Mouse (Mus musculus) gastrocnemius, adult 2 months (tissue): ENCODE data around the gene Edaradd. TPM values are rescaled to one million over a fixed set of nuclear protein-coding genes. Genes with fewer than 3 reads are reported as not detected.

Source experiments
- DNase-seq: peaks from one replicate; pipeline ENCODE4 v3.0.0; 2022
- H3K27ac ChIP-seq: fragments of 200-600 bp; 2 replicates; pipeline ENCODE4 v1.8.1; 2022; ENCODE audit warnings: mild to moderate bottlenecking
- H3K4me3 ChIP-seq: fragments of 200-600 bp; 2 replicates; pipeline ENCODE4 v1.8.1; 2022; ENCODE audit warnings: mild to moderate bottlenecking, moderate library complexity
- CTCF ChIP-seq: fragments of 200-600 bp; IDR thresholded peaks from 2 replicates; pipeline ENCODE4 v1.8.1; 2022; ENCODE audit warnings: antibody characterized with exemption, mild to moderate bottlenecking, moderate library complexity
- intact Hi-C: fragments of 180-260 bp; cut with DNase I; formaldehyde crosslinking; loops from one replicate; pipeline ENCODE4 v1.15.1; 2025
- long read RNA-seq, 2 experiments: library from polyadenylated mRNA; stranded (forward); transcript quantifications; one replicate each; pipeline ENCODE4 v2.0.0; 2021
- total RNA-seq, 2 experiments: library from RNA; stranded (reverse); gene quantifications; 2 replicates each; pipeline ENCODE4 v1.2.3; 2021

Gene Edaradd
- total RNA-seq, result not detected
- long read RNA-seq, experiment 1, result 0 reads
- long read RNA-seq, experiment 2, result 0 reads

DNA sequence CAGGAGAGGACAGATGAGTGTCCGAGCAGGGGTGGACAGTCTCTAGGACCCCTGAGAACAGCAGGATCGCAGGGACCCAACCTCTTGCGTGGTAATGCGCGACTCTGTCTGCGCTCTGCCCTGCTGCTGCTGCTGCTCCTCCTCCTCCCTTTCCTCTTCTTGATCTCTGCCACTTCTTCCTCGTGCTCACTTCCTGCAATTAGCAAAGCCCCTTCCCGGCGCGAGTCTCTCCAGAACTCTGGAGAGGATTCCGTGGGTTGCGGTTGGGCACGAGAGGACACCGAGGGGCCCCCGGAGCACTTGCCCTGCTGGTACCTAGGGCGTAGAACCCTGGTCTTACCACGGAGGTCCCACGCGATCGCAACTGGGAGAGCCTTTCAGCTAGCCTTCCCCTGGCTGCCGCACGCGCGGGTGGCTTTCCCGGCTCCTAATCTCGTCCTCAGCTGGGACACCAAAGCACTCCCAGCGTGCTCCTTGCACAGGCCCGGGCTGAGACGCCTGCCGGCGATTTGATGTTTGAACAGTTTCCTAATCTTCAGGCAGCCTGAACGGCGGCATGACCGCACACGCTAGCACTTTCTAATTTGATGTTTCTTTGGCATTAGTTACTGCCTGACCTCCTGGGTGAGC lies at the start of gene Edaradd:
Gene Edaradd, minus strand, starts transcription at position 484 of the 630 bp plus-strand sequence.
- intact Hi-C loops, result no loop called here
- peak; percentile 41 for DNase-seq

DNA sequence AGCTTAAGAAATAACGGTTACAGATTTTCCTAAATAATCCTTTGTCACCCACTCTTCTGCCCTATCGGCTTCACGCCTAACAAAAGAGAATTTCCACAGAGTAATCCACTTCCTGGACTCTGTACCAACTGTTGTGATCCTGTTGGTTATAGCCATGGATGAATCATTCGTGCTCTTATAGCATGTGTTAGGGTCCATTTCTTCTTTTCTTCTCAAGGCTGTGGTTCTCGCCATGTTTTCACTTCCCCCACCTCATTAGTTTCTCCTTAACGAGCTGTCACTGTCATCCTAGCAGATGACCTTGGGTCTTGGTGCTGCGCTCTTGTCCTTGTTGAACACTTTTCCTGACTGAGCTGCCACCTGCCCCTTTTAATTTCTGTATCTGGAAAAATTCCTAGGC lies 49.5 kb upstream of the Edaradd start:
- intact Hi-C loops, result loop anchor here (5.0 kb wide), 1 partner anchor 107 kb away; the partner anchor contains the start of gene Lgals8

More for the DNA sequence above, at the start of gene Edaradd:
- Histone ChIP-seq H3K27ac (0 out of 2 replicates have a peak within 1 kb of the TSS, but pooled peaks have one; percentile 16), H3K4me3 (peak within 1 kb of the TSS; percentile 71)
- peak; percentile 34 for TF ChIP-seq CTCF

DNA sequence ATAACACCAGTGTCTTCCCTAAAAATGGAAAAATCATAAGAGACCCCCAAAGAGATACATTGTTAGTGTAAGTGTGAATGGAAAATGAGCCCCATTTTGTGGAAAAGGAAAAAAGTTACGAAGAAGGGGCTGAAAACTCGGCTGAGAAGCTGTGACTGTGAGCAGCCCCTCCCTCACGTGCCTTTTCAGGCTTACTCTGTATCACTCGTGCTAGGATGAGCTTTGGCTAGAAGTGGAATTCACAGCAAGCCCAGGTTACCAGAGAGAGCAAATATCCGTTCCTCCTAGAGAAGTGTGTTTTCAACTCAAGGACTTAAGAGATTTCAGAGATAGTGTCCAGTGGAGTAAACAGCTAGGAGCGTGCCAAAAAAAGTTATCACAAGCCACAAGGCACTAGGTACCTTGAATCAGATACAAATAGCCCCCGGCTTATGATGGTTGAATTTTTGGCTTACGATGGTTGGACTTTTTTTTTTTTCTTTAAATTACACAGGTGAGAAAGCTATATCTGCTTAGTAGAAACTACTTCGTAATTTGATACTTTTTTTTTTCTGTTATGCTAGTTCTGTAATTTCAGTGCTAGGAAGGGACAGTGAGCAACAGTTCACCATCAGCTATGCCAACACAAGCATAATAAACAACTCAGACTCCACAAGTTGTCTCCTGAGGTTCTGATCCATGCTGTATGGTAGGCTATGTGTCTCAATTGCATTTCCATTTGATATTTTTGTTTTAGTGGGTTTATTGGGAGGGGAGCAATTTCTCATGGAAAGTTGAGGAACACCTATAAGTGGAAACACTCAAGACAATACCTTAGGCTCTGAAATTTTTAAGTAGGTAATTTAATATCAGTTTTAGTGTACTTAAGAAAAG lies 48.6 kb upstream of the Edaradd start:
- intact Hi-C loops, result loop anchor here (5.0 kb wide), 1 partner anchor 107 kb away; the partner anchor contains the start of gene Lgals8
- no peak overlapping the region for H3K4me3 ChIP-seq
- TF ChIP-seq CTCF, result no peak
- H3K27ac ChIP-seq, result no peak overlapping the region
- DNase-seq, result no peak

More for the DNA sequence above, 49.5 kb upstream of the Edaradd start:
- Histone ChIP-seq H3K4me3 (no peak overlapping the region), H3K27ac (no peak overlapping the region)
- no peak for DNase-seq
- TF ChIP-seq CTCF, result no peak

DNA sequence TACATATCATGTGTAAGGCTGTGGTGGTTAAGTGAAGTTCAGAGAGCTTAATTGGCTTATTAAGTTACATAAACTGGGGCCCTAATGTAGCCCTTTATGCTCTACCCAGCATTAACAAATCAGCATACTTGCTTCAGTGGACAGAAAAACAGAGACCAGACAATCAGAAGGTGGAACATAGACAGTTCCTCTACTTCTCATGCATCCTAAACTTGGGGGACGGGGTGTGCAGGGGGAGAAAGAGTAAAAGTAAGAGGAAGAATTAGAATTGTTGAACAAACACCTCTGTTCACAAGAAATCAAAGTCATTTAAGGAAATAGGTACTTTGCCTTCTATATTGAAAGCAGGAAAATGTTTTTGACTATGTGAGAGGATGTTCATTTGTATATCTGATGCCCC lies 47.7 kb upstream of the Edaradd start:
- no peak for TF ChIP-seq CTCF
- no peak for DNase-seq
- Histone ChIP-seq H3K27ac (no peak overlapping the region), H3K4me3 (no peak overlapping the region)
- intact Hi-C loops, result loop anchor here (5.0 kb wide), 1 partner anchor 106 kb away; the partner anchor contains the start of gene Lgals8

DNA sequence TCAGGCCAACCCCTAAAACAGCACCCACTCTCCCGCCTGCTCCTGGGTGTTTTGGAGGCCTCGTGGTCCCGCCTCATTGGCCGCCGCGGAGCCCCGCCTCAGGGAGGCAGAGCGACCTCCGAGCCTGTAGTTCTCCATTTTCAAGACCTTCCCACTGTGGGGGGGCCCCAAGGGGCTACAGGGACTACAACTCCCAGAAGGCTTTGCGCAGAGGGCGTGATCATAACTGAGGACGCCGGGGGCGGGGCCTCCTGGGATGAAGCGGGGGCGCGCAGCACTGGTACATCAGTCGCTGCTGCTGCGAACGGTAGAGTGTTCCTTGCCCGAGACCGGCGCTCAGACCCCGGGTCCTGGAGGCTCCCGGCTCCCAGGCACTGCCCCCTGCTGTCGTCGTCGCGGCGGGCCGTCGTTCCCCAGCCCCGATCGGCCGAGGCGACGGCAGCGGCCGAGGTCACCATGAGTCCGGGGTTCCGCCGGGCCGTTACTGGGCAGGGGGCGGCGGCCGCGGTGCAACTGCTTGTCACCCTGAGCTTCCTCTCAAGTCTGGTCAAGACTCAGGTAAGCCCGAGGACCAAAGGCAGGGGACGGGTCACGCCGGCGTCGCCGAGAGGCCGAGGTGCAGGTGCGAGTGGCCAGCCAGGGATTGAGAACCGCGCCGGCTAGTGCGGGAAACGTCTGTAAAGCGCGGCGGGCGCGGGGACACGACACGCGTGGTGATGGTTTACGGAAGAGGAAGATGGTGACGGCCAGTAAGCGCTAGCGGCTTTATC lies 45.6 kb upstream of the Edaradd start, which contains the start of gene Ero1lb:
Gene Ero1lb, plus strand, starts transcription at position 254 of the 770 bp plus-strand sequence.
- peak within 1 kb of the TSS; percentile 88 for H3K4me3 ChIP-seq
- intact Hi-C loops, result loop anchor here (5.0 kb wide), 1 partner anchor 104 kb away; the partner anchor contains the start of gene Lgals8
- H3K27ac ChIP-seq, result peak within 1 kb of the TSS; percentile 82
- TF ChIP-seq CTCF, result no peak
- peak; percentile 98 for DNase-seq

DNA sequence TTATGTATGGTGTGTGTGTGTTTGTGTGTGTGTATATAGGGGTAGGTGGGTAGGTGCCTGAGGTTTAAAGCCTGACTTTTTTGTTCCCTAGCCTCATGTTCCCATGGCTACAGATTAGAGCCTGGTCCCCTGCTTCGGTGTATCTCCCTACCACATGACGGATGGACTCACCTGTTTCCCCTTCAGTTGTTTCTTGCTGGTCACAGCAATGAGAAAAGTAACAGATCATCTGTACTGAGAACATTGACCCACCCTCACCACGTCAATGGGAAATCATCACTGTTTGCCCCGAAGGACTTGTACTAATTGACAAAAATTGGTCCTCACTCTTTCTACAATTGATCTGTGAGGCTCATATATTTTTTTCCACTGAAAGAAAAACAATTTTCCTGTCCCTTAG lies 42.0 kb upstream of the Edaradd start:
- H3K4me3 ChIP-seq, result no peak overlapping the region
- TF ChIP-seq CTCF, result no peak
- no peak for DNase-seq
- intact Hi-C loops, result no loop called here
- no peak overlapping the region for H3K27ac ChIP-seq

DNA sequence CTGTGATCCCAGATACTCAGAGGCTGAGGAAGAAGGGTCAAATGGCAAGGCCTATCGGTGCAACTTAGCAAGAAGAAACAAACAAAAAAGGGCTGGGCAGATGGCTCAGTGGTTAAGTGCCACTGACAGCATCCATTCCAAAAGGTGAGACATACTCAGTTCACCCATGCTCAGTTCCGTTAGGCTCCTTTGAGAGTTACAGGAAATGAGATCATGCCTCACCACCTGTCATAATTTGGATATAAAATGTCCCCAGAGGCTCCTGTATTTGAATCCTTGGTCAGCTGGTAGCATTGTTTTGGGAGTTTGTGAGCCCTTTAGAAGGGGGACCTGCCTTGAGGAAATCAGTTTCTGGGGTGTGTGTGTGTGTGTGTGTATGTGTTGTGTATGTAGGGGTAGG lies 41.5 kb upstream of the Edaradd start:
- H3K4me3 ChIP-seq, result no peak overlapping the region
- intact Hi-C loops, result no loop called here
- no peak for TF ChIP-seq CTCF

DNA sequence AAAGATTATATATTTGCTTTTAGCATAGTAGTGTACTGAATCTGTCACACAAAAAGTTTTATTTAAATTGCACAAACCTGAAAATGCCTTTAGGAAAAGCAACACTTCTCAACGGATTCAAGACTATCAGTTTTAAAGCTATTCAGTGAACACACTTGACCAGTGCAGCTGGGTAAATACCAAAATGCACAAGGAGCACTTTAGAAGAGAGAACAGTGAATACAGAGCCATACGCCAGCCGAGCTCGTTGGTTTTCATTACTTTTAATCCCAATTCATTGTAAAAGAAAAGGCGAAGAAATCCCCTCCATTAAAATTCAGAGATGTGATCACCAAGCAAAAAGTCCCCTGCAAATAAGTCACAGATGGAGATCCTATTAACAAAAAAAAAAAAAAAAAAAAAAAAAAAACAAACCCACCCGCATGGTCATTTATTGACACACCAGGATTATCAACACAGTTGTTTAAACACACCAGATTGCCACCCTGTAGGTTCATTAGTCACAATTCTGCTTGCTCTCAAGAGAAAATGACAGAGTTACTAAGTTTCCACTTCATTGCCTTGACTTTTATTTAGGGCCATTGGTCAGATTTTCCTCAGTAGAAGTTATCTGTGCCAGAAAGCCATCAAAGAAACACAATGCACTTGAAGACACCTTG lies 39.4 kb upstream of the Edaradd start:
- Histone ChIP-seq H3K4me3 (no peak overlapping the region), H3K27ac (no peak overlapping the region)
- intact Hi-C loops, result no loop called here
- no peak for TF ChIP-seq CTCF
- no peak for DNase-seq

More for the DNA sequence above, 41.5 kb upstream of the Edaradd start:
- DNase-seq, result no peak
- H3K27ac ChIP-seq, result no peak overlapping the region

DNA sequence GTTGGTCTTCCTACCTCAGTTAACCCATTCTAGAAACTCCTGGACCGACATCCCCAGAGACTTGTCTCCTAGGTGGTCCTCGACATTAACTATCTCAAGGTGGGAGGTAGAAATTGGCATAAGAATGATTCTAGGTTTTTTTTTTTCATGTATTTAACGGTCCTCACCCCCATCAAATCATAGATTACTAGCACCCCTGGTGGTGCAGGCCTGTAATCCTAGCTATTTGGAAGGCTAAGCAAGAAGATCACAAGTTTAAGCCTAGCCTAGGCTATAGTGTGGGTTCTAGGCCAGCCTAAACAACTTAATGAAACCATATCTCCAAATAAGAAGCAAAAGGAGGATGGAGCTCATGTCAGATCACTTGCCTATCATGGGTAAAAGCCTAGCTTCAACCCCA lies 38.8 kb upstream of the Edaradd start:
- no peak for DNase-seq
- Histone ChIP-seq H3K4me3 (no peak overlapping the region), H3K27ac (no peak overlapping the region)
- intact Hi-C loops, result no loop called here
- TF ChIP-seq CTCF, result no peak

DNA sequence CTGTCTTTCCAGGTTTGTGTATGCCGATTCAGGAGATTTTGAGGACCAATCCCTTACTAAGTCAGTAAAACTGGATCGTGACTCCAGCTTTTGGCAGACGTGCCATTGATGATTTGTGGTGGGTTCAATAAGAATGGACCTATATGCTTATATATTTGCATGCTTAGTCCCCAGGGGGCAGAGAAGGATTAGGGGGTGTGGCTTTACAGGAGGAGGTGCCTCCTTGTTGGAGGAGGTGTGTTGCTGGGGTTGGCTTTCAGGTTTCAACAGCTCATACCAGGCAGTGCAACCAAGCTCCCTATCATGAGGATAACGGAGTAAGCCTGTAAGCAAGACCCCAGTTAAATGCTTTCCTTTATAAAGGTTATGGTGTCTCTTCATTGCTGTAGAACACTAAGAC lies 34.0 kb upstream of the Edaradd start:
- H3K27ac ChIP-seq, result no peak overlapping the region
- no peak overlapping the region for H3K4me3 ChIP-seq
- intact Hi-C loops, result no loop called here
- TF ChIP-seq CTCF, result no peak
- DNase-seq, result no peak

DNA sequence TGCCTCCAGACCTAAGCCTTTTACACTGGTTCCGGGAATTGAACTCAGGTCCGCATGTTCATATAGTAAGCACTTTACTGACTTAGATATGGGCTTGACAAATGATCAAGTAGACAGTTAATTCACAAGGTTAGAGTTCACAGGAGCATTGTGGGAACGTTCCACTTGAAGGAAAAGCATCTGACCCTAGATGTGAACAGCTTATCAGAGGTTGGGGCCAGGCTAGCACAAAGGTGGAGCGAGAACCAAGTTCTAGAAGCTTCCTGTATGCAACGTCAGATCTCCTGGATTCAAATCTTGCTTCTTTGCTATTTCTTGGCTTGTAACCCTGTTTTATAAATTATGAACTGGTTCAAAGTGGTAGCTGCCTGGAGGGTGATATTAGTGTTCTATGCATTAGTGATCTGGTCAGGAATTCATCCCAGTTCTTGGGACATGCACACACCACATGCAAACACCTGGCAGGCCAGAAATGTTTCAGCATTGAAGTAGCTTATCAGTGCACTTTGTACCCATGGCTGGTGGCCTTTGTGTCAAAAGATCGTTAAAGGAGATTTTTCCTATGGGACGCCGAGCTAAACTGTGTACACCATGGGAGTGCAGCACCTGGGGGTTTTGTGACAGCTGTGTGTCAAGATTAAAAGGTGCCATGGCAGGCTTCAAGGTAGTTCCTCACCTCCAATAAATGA lies 23.8 kb upstream of the Edaradd start:
- TF ChIP-seq CTCF, result no peak
- Histone ChIP-seq H3K27ac (no peak overlapping the region), H3K4me3 (no peak overlapping the region)
- DNase-seq, result no peak
- intact Hi-C loops, result no loop called here
